Mouse (Mus musculus): ENCODE measurements around the gene Mcoln3. TPM values are rescaled to one million over a fixed set of nuclear protein-coding genes. Genes with fewer than 3 reads are reported as not detected.

The Mcoln3 gene
- polyA plus RNA-seq, 1 experiment from 2014 or later: 30.5 TPM

GRCm38 (mm10) chr3:146155628-146156576 is 38.7 kb downstream of the Mcoln3 start:
- Histone ChIP-seq H3K4me3 (replicated peaks) (no peak overlapping the region), H3K4me1 (replicated peaks) (peaks cover 5% of the 10 kb centered on the region; the same call in 1 of the 2 replicates), H3K36me3 (no peaks in the 10 kb centered on the region), H3K27ac (no peak overlapping the region), H3K27me3 (replicated peaks) (no peaks in the 10 kb centered on the region), H3K9ac (no peak overlapping the region), H3K9me3 (no peaks in the 10 kb centered on the region), H3K4me2 (replicated peaks) (no peak overlapping the region)
- ATAC-seq: peak; percentile 63
- WGBS: 63% methylated on average over 13 of the region's 13 CpGs

GRCm38 (mm10) chr3:146156811-146157210 is 39.6 kb downstream of the Mcoln3 start:
- 68% methylated on average over 2 of the region's 2 CpGs for WGBS
- H3K4me1 ChIP-seq (replicated peaks): peaks cover 5% of the 10 kb centered on the region; the same call in 1 of the 2 replicates
- ATAC-seq: no peak

GRCm38 (mm10) chr3:146158039-146158438 is 40.8 kb downstream of the Mcoln3 start:
- H3K4me3 ChIP-seq (replicated peaks): no peak overlapping the region
- whole genome bisulfite sequencing: 66% methylated on average over 4 of the region's 4 CpGs
- ATAC-seq: no peak
- H3K27ac ChIP-seq: no peak overlapping the region
- no peak overlapping the region for H3K9ac ChIP-seq
- no peaks in the 10 kb centered on the region for H3K9me3 ChIP-seq
- H3K4me2 ChIP-seq (replicated peaks): no peak overlapping the region
- no peaks in the 10 kb centered on the region for H3K27me3 ChIP-seq (replicated peaks)
- H3K4me1 ChIP-seq (replicated peaks): peaks cover 5% of the 10 kb centered on the region; the same call in 1 of the 2 replicates
- H3K36me3 ChIP-seq: no peaks in the 10 kb centered on the region

More at GRCm38 (mm10) chr3:146156811-146157210, 39.6 kb downstream of the Mcoln3 start:
- Histone ChIP-seq H3K27ac (no peak overlapping the region), H3K36me3 (no peaks in the 10 kb centered on the region), H3K4me3 (replicated peaks) (no peak overlapping the region), H3K27me3 (replicated peaks) (no peaks in the 10 kb centered on the region), H3K9ac (no peak overlapping the region), H3K4me2 (replicated peaks) (no peak overlapping the region), H3K9me3 (no peaks in the 10 kb centered on the region)

GRCm38 (mm10) chr3:146159360-146159759 is 42.1 kb downstream of the Mcoln3 start:
- Histone ChIP-seq H3K4me2 (replicated peaks) (no peak overlapping the region), H3K36me3 (no peaks in the 10 kb centered on the region), H3K4me3 (replicated peaks) (no peak overlapping the region), H3K4me1 (replicated peaks) (peaks cover 5% of the 10 kb centered on the region; the same call in 1 of the 2 replicates), H3K9ac (no peak overlapping the region), H3K9me3 (no peaks in the 10 kb centered on the region), H3K27ac (no peak overlapping the region), H3K27me3 (replicated peaks) (no peaks in the 10 kb centered on the region)
- 90% methylated on average over 2 of the region's 2 CpGs for WGBS
- ATAC-seq: no peak

GRCm38 (mm10) chr3:146162197-146162596 is 44.9 kb downstream of the Mcoln3 start:
- no peaks in the 10 kb centered on the region for H3K27me3 ChIP-seq (replicated peaks)
- no peak overlapping the region for H3K9ac ChIP-seq
- H3K4me3 ChIP-seq (replicated peaks): no peak overlapping the region
- no peaks in the 10 kb centered on the region for H3K4me1 ChIP-seq (replicated peaks)
- no peaks in the 10 kb centered on the region for H3K9me3 ChIP-seq
- peak; percentile 88 for ATAC-seq
- WGBS: 76% methylated on average over 4 of the region's 4 CpGs
- no peak overlapping the region for H3K27ac ChIP-seq
- no peaks in the 10 kb centered on the region for H3K36me3 ChIP-seq
- no peak overlapping the region for H3K4me2 ChIP-seq (replicated peaks)

GRCm38 (mm10) chr3:146169356-146169755 is 52.1 kb downstream of the Mcoln3 start:
- WGBS: 93% methylated on average over 4 of the region's 4 CpGs
- Histone ChIP-seq H3K27me3 (replicated peaks) (no peaks in the 10 kb centered on the region), H3K9ac (no peak overlapping the region), H3K9me3 (no peaks in the 10 kb centered on the region), H3K36me3 (no peaks in the 10 kb centered on the region), H3K4me1 (replicated peaks) (no peaks in the 10 kb centered on the region), H3K27ac (no peak overlapping the region), H3K4me3 (replicated peaks) (no peak overlapping the region), H3K4me2 (replicated peaks) (no peak overlapping the region)
- no peak for ATAC-seq

GRCm38 (mm10) chr3:146173030-146173429 is 55.8 kb downstream of the Mcoln3 start:
- ATAC-seq: no peak
- WGBS: 83% methylated on average over 5 of the region's 5 CpGs
- H3K36me3 ChIP-seq: no peaks in the 10 kb centered on the region

GRCm38 (mm10) chr3:146174215-146174614 is 57.0 kb downstream of the Mcoln3 start:
- Histone ChIP-seq H3K27me3 (replicated peaks) (no peaks in the 10 kb centered on the region), H3K4me2 (replicated peaks) (no peak overlapping the region), H3K4me1 (replicated peaks) (no peaks in the 10 kb centered on the region), H3K27ac (no peak overlapping the region), H3K4me3 (replicated peaks) (no peak overlapping the region), H3K9me3 (no peaks in the 10 kb centered on the region), H3K9ac (no peak overlapping the region), H3K36me3 (no peaks in the 10 kb centered on the region)
- ATAC-seq: no peak
- WGBS: 71% methylated on average over 9 of the region's 9 CpGs

More at GRCm38 (mm10) chr3:146173030-146173429, 55.8 kb downstream of the Mcoln3 start:
- no peaks in the 10 kb centered on the region for H3K9me3 ChIP-seq
- H3K4me2 ChIP-seq (replicated peaks): no peak overlapping the region
- H3K27me3 ChIP-seq (replicated peaks): no peaks in the 10 kb centered on the region
- H3K4me1 ChIP-seq (replicated peaks): no peaks in the 10 kb centered on the region
- H3K9ac ChIP-seq: no peak overlapping the region
- H3K4me3 ChIP-seq (replicated peaks): no peak overlapping the region
- H3K27ac ChIP-seq: no peak overlapping the region

GRCm38 (mm10) chr3:146177295-146177694 is 60.0 kb downstream of the Mcoln3 start:
- Histone ChIP-seq H3K4me1 (replicated peaks) (0 out of 2 replicates have a peak, but pooled peaks cover 6% of the 10 kb centered on the region), H3K4me3 (replicated peaks) (no peak overlapping the region), H3K9me3 (no peaks in the 10 kb centered on the region), H3K9ac (no peak overlapping the region), H3K27me3 (replicated peaks) (no peaks in the 10 kb centered on the region), H3K36me3 (no peaks in the 10 kb centered on the region), H3K27ac (no peak overlapping the region), H3K4me2 (replicated peaks) (no peak overlapping the region)
- 72% methylated on average over 7 of the region's 7 CpGs for WGBS
- no peak for ATAC-seq

GRCm38 (mm10) chr3:146177748-146178582 is 60.7 kb downstream of the Mcoln3 start:
- Histone ChIP-seq H3K9ac (0 out of 2 replicates have a peak overlapping the region, but pooled peaks have one; percentile 15), H3K4me2 (replicated peaks) (peak overlapping the region; percentile 53), H3K4me1 (replicated peaks) (0 out of 2 replicates have a peak, but pooled peaks cover 6% of the 10 kb centered on the region), H3K9me3 (no peaks in the 10 kb centered on the region), H3K27ac (no peak overlapping the region), H3K27me3 (replicated peaks) (no peaks in the 10 kb centered on the region), H3K36me3 (no peaks in the 10 kb centered on the region), H3K4me3 (replicated peaks) (peak overlapping the region; percentile 20)
- WGBS: 6% methylated on average over 16 of the region's 16 CpGs
- ATAC-seq: peak; percentile 86

- Histone ChIP-seq H3K4me1 (replicated peaks) (0 out of 2 replicates have a peak, but pooled peaks cover 6% of the 10 kb centered on the region), H3K4me3 (replicated peaks) (no peak overlapping the region), H3K9me3 (no peaks in the 10 kb centered on the region), H3K27me3 (replicated peaks) (no peaks in the 10 kb centered on the region), H3K9ac (no peak overlapping the region), H3K4me2 (replicated peaks) (no peak overlapping the region), H3K27ac (no peak overlapping the region), H3K36me3 (no peaks in the 10 kb centered on the region)
- no peak for ATAC-seq
- WGBS: 49% methylated on average over 2 of the region's 2 CpGs
Measured at GRCm38 (mm10) chr3:146180341-146180740, 63.1 kb downstream of the Mcoln3 start.

- Histone ChIP-seq H3K4me3 (replicated peaks) (no peak overlapping the region), H3K4me1 (replicated peaks) (0 out of 2 replicates have a peak, but pooled peaks cover 6% of the 10 kb centered on the region), H3K4me2 (replicated peaks) (no peak overlapping the region), H3K36me3 (no peaks in the 10 kb centered on the region), H3K9ac (no peak overlapping the region), H3K9me3 (no peaks in the 10 kb centered on the region), H3K27ac (no peak overlapping the region), H3K27me3 (replicated peaks) (no peaks in the 10 kb centered on the region)
- WGBS: 45% methylated on average over 3 of the region's 3 CpGs
- no peak for ATAC-seq
Measured at GRCm38 (mm10) chr3:146180986-146181385, 63.7 kb downstream of the Mcoln3 start.
